Mouse (Mus musculus) adipocyte (in vitro differentiated cells): ENCODE measurements around the gene Asb2.

Experiments
- DNase-seq: peaks from one replicate; pipeline ENCODE4 v3.0.0-alpha.2; 2016; ENCODE audit warnings: low spot score

Gene Asb2

GRCm38 (mm10) chr12:103360812-103361211 lies 5.0 kb upstream of the Asb2 start:
- no peak for DNase-seq

- DNase-seq: no peak
Observed at GRCm38 (mm10) chr12:103358951-103359801, 3.4 kb upstream of the Asb2 start.

GRCm38 (mm10) chr12:103358216-103358615 lies 2.4 kb upstream of the Asb2 start:
- no peak for DNase-seq

- DNase-seq: no peak
Observed at GRCm38 (mm10) chr12:103356415-103356748, 581 bp upstream of the Asb2 start.

GRCm38 (mm10) chr12:103353538-103353937 lies 2.3 kb downstream of the Asb2 start:
- DNase-seq: peak; percentile 8

- DNase-seq: no peak
Observed at GRCm38 (mm10) chr12:103352735-103353134, 3.1 kb downstream of the Asb2 start.

- peak; percentile 79 for DNase-seq
Observed at GRCm38 (mm10) chr12:103348506-103348905, 7.3 kb downstream of the Asb2 start.

- no peak for DNase-seq
Observed at GRCm38 (mm10) chr12:103347406-103347805, 8.4 kb downstream of the Asb2 start.

- no peak for DNase-seq
Observed at GRCm38 (mm10) chr12:103346945-103347344, 8.9 kb downstream of the Asb2 start.

- DNase-seq: no peak
Observed at GRCm38 (mm10) chr12:103344934-103345333, 10.9 kb downstream of the Asb2 start.

GRCm38 (mm10) chr12:103343456-103343855 lies 12.3 kb downstream of the Asb2 start:
- no peak for DNase-seq

- no peak for DNase-seq
Observed at GRCm38 (mm10) chr12:103341212-103341611, 14.6 kb downstream of the Asb2 start.

GRCm38 (mm10) chr12:103338162-103338798 lies 17.5 kb downstream of the Asb2 start:
- DNase-seq: no peak

GRCm38 (mm10) chr12:103336766-103337165 lies 19.0 kb downstream of the Asb2 start:
- no peak for DNase-seq

GRCm38 (mm10) chr12:103333426-103333825 lies 22.4 kb downstream of the Asb2 start:
- DNase-seq: no peak

- DNase-seq: no peak
Observed at GRCm38 (mm10) chr12:103332879-103333278, 22.9 kb downstream of the Asb2 start.

GRCm38 (mm10) chr12:103331491-103331890 lies 24.3 kb downstream of the Asb2 start:
- DNase-seq: no peak

- no peak for DNase-seq
Observed at GRCm38 (mm10) chr12:103328448-103329191, 27.2 kb downstream of the Asb2 start.

GRCm38 (mm10) chr12:103327107-103327506 lies 28.7 kb downstream of the Asb2 start:
- DNase-seq: no peak

- DNase-seq: peak; percentile 3
Observed at GRCm38 (mm10) chr12:103326569-103326968, 29.2 kb downstream of the Asb2 start.

GRCm38 (mm10) chr12:103325156-103325857 lies 30.5 kb downstream of the Asb2 start:
- no peak for DNase-seq

GRCm38 (mm10) chr12:103322801-103323200 lies 33.0 kb downstream of the Asb2 start:
- DNase-seq: peak; percentile 4
